Mouse (Mus musculus) lung, adult 2 months (tissue): ENCODE measurements around the gene Muc2.

Experiments
- CTCF ChIP-seq: fragments of 200-500 bp; IDR thresholded peaks from 2 replicates; pipeline ENCODE4 v1.5.1; 2011; ENCODE audit warnings: mild to moderate bottlenecking, low read length, control low read depth; ENCODE audit not compliant: insufficient read depth
- POLR2A ChIP-seq: fragments of 200-500 bp; IDR thresholded peaks from 2 replicates; pipeline ENCODE4 v1.6.1; 2011; ENCODE audit warnings: low read depth, mild to moderate bottlenecking, control low read depth, low read length, borderline replicate concordance; ENCODE audit errors: extremely low read depth

DNA sequence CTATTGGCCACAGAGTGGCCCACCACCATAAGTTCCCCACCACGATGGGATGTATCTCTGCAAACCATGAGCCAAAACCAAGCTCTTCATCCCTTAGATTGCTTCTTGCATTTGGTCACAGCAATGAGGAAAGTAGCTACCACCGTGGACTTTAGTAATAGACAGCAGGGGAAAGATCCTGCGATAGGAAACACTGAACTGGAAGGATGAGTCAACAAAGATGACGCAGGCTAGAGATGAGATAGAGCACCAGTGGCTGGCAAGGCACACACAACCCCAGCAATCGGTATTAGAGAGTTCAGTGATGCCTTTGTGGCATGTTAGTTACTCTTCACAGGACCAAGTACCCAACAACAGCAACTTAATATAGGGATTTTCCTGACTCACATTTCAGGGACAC lies 86.1 kb downstream of the Muc2 start:
- TF ChIP-seq POLR2A (no peak), CTCF (no peak)
